Mouse (Mus musculus) lung, postnatal 10 days (tissue): ENCODE measurements at regions not wholly inside any gene's neighbourhood (a gene's known extent, or its start where the extent isn't known, plus 50 kb on each side); places are given as distances from the start of the nearest gene placed in this dataset.
A peak's percentile ranks its signal among the peaks of the same experiment; 100 is the strongest.

Source experiments
- DNase-seq: peaks from one replicate; pipeline ENCODE4 v3.0.0; 2021

GRCm38 (mm10) chr14:105706756-105707155, 189.9 kb downstream of the Spry2 start:
- DNase-seq: no peak

- no peak for DNase-seq
Observed at GRCm38 (mm10) chr14:105698616-105699015, 198.0 kb downstream of the Spry2 start.

- DNase-seq: no peak
Observed at GRCm38 (mm10) chr14:105698086-105698485, 198.5 kb downstream of the Spry2 start.

GRCm38 (mm10) chr14:105697398-105697797, 199.2 kb downstream of the Spry2 start:
- no peak for DNase-seq

- no peak for DNase-seq
Observed at GRCm38 (mm10) chr14:105694969-105695368, 201.7 kb downstream of the Spry2 start.

- DNase-seq: no peak
Observed at GRCm38 (mm10) chr14:105693713-105694112, 202.9 kb downstream of the Spry2 start.

- peak; percentile 13 for DNase-seq
Observed at GRCm38 (mm10) chr14:105684826-105685465, 211.7 kb downstream of the Spry2 start.

GRCm38 (mm10) chr14:105684329-105684728, 212.3 kb downstream of the Spry2 start:
- no peak for DNase-seq

- no peak for DNase-seq
Observed at GRCm38 (mm10) chr14:105676646-105676930, 220.0 kb downstream of the Spry2 start.

- DNase-seq: no peak
Observed at GRCm38 (mm10) chr14:105675801-105676645, 220.6 kb downstream of the Spry2 start.

GRCm38 (mm10) chr14:105675006-105675405, 221.6 kb downstream of the Spry2 start:
- no peak for DNase-seq

GRCm38 (mm10) chr14:105668969-105669368, 227.7 kb downstream of the Spry2 start:
- DNase-seq: peak; percentile 6

GRCm38 (mm10) chr14:105664671-105665198, 231.9 kb downstream of the Spry2 start:
- no peak for DNase-seq

GRCm38 (mm10) chr14:105663472-105663871, 233.1 kb downstream of the Spry2 start:
- no peak for DNase-seq

- DNase-seq: no peak
Observed at GRCm38 (mm10) chr14:105662839-105663238, 233.8 kb downstream of the Spry2 start.

GRCm38 (mm10) chr14:105658316-105658715, 238.3 kb downstream of the Spry2 start:
- DNase-seq: no peak

- DNase-seq: no peak
Observed at GRCm38 (mm10) chr14:105647166-105647565, 249.5 kb downstream of the Spry2 start.

GRCm38 (mm10) chr14:105644428-105644827, 252.2 kb downstream of the Spry2 start:
- no peak for DNase-seq

GRCm38 (mm10) chr14:105643285-105643957, 253.2 kb downstream of the Spry2 start:
- DNase-seq: no peak

GRCm38 (mm10) chr14:105632335-105632734, 264.3 kb downstream of the Spry2 start:
- no peak for DNase-seq

GRCm38 (mm10) chr14:105631681-105632031, 265.0 kb downstream of the Spry2 start:
- no peak for DNase-seq

GRCm38 (mm10) chr14:105630867-105631680, 265.5 kb downstream of the Spry2 start:
- DNase-seq: no peak

GRCm38 (mm10) chr14:105630444-105630843, 266.2 kb downstream of the Spry2 start:
- DNase-seq: no peak
